Mouse (Mus musculus): ENCODE measurements around the gene Cmtm1. TPM values are rescaled to one million over a fixed set of nuclear protein-coding genes. Genes with fewer than 3 reads are reported as not detected.
"Not testable (repeated sequence)": the region's sequence is repeated elsewhere in the genome, so short reads cannot be mapped to it uniquely, and the experiment has no call there.

Cmtm1 gene
- polyA plus RNA-seq, 1 experiment from 2014 or later, result not detected

- H3K36me3 ChIP-seq (ENCODE audit: control insufficient read depth, insufficient read depth, low read length); H3K9me3 ChIP-seq (ENCODE audit: control insufficient read depth, low read length); H3K4me3 ChIP-seq (ENCODE audit: low read depth, low read length); H3K9ac ChIP-seq (ENCODE audit: low read length); ATAC-seq (ENCODE audit: insufficient read depth, low FRiP score, low TSS enrichment); DNase-seq (ENCODE audit: low spot score); H3K4me1 ChIP-seq (ENCODE audit: control insufficient read depth, insufficient read depth, low read length); H3K27me3 ChIP-seq (ENCODE audit: control insufficient read depth, insufficient read depth, low read length); H3K27ac ChIP-seq (ENCODE audit: low read depth, low read length); H3K4me2 ChIP-seq (ENCODE audit: low read depth): not testable (repeated sequence)
- 93% methylated on average over 4 of the region's 4 CpGs for whole genome bisulfite sequencing
Observed at GRCm38 (mm10) chr8:104302536-104302935, 7.4 kb downstream of the Cmtm1 start.

- ATAC-seq (ENCODE audit: insufficient read depth, low FRiP score, low TSS enrichment) (peak; percentile 67; the same call in 1 of the 2 replicates), DNase-seq (ENCODE audit: low spot score) (peak; percentile 26)
- WGBS, result 10% methylated on average over 3 of the region's 3 CpGs
- not testable (repeated sequence) for H3K4me3 ChIP-seq (ENCODE audit: low read depth, low read length); H3K9me3 ChIP-seq (ENCODE audit: control insufficient read depth, low read length); H3K36me3 ChIP-seq (ENCODE audit: control insufficient read depth, insufficient read depth, low read length); H3K9ac ChIP-seq (ENCODE audit: low read length); H3K27ac ChIP-seq (ENCODE audit: low read depth, low read length); H3K4me1 ChIP-seq (ENCODE audit: control insufficient read depth, insufficient read depth, low read length); H3K4me2 ChIP-seq (ENCODE audit: low read depth); H3K27me3 ChIP-seq (ENCODE audit: control insufficient read depth, insufficient read depth, low read length)
Observed at GRCm38 (mm10) chr8:104301577-104301976, 8.4 kb downstream of the Cmtm1 start.

- 94% methylated on average over 1 of the region's 1 CpGs for WGBS
- H3K27ac ChIP-seq (ENCODE audit: low read depth, low read length), result no peak overlapping the region
- DNase-seq (ENCODE audit: low spot score) (no peak), ATAC-seq (ENCODE audit: insufficient read depth, low FRiP score, low TSS enrichment) (no peak)
- H3K36me3 ChIP-seq (ENCODE audit: control insufficient read depth, insufficient read depth, low read length), result no peaks in the 10 kb centered on the region
- no peaks in the 10 kb centered on the region for H3K9me3 ChIP-seq (ENCODE audit: control insufficient read depth, low read length)
- H3K4me2 ChIP-seq (ENCODE audit: low read depth), result no peak overlapping the region
- H3K27me3 ChIP-seq (ENCODE audit: control insufficient read depth, insufficient read depth, low read length), result no peaks in the 10 kb centered on the region
- no peak overlapping the region for H3K4me3 ChIP-seq (ENCODE audit: low read depth, low read length)
- no peak overlapping the region for H3K9ac ChIP-seq (ENCODE audit: low read length)
- no peaks in the 10 kb centered on the region for H3K4me1 ChIP-seq (ENCODE audit: control insufficient read depth, insufficient read depth, low read length)
Observed at GRCm38 (mm10) chr8:104294396-104294795, 15.5 kb downstream of the Cmtm1 start.

- H3K4me2 ChIP-seq (ENCODE audit: low read depth); DNase-seq (ENCODE audit: low spot score); H3K36me3 ChIP-seq (ENCODE audit: control insufficient read depth, insufficient read depth, low read length); H3K9me3 ChIP-seq (ENCODE audit: control insufficient read depth, low read length); ATAC-seq (ENCODE audit: insufficient read depth, low FRiP score, low TSS enrichment); H3K27me3 ChIP-seq (ENCODE audit: control insufficient read depth, insufficient read depth, low read length); H3K4me3 ChIP-seq (ENCODE audit: low read depth, low read length); H3K4me1 ChIP-seq (ENCODE audit: control insufficient read depth, insufficient read depth, low read length); H3K27ac ChIP-seq (ENCODE audit: low read depth, low read length); H3K9ac ChIP-seq (ENCODE audit: low read length): not testable (repeated sequence)
- 92% methylated on average over 10 of the region's 12 CpGs for WGBS
Observed at GRCm38 (mm10) chr8:104293081-104293480, 16.9 kb downstream of the Cmtm1 start, which contains the start of gene Cmtm2a. Gene Cmtm2a, minus strand, starts transcription at chr8:104293181.

GRCm38 (mm10) chr8:104268937-104269440 is 41.0 kb downstream of the Cmtm1 start:
- 93% methylated on average over 6 of the region's 6 CpGs for WGBS
- H3K9ac ChIP-seq (ENCODE audit: low read length), result no peak overlapping the region
- ATAC-seq (ENCODE audit: insufficient read depth, low FRiP score, low TSS enrichment), result no peak
- no peaks in the 10 kb centered on the region for H3K27me3 ChIP-seq (ENCODE audit: control insufficient read depth, insufficient read depth, low read length)
- no peaks in the 10 kb centered on the region for H3K36me3 ChIP-seq (ENCODE audit: control insufficient read depth, insufficient read depth, low read length)
- H3K4me2 ChIP-seq (ENCODE audit: low read depth), result no peak overlapping the region
- DNase-seq (ENCODE audit: low spot score), result no peak
- no peak overlapping the region for H3K4me3 ChIP-seq (ENCODE audit: low read depth, low read length)
- H3K27ac ChIP-seq (ENCODE audit: low read depth, low read length), result no peak overlapping the region
- no peaks in the 10 kb centered on the region for H3K4me1 ChIP-seq (ENCODE audit: control insufficient read depth, insufficient read depth, low read length)
- no peaks in the 10 kb centered on the region for H3K9me3 ChIP-seq (ENCODE audit: control insufficient read depth, low read length)

- Histone ChIP-seq H3K4me2 (ENCODE audit: low read depth) (no peak overlapping the region), H3K36me3 (ENCODE audit: control insufficient read depth, insufficient read depth, low read length) (0 out of 2 replicates have a peak, but pooled peaks cover 4% of the 10 kb centered on the region), H3K9ac (ENCODE audit: low read length) (no peak overlapping the region), H3K27ac (ENCODE audit: low read depth, low read length) (no peak overlapping the region), H3K27me3 (ENCODE audit: control insufficient read depth, insufficient read depth, low read length) (no peaks in the 10 kb centered on the region), H3K4me3 (ENCODE audit: low read depth, low read length) (no peak overlapping the region), H3K4me1 (ENCODE audit: control insufficient read depth, insufficient read depth, low read length) (no peaks in the 10 kb centered on the region), H3K9me3 (ENCODE audit: control insufficient read depth, low read length) (no peaks in the 10 kb centered on the region)
- DNase-seq (ENCODE audit: low spot score) (no peak), ATAC-seq (ENCODE audit: insufficient read depth, low FRiP score, low TSS enrichment) (no peak)
Observed at GRCm38 (mm10) chr8:104268368-104268767, 41.6 kb downstream of the Cmtm1 start.

GRCm38 (mm10) chr8:104264271-104264935 is 45.5 kb downstream of the Cmtm1 start:
- 95% methylated on average over 22 of the region's 22 CpGs for WGBS
- not testable (repeated sequence) for H3K36me3 ChIP-seq (ENCODE audit: control insufficient read depth, insufficient read depth, low read length); H3K9me3 ChIP-seq (ENCODE audit: control insufficient read depth, low read length); H3K9ac ChIP-seq (ENCODE audit: low read length); DNase-seq (ENCODE audit: low spot score); H3K4me3 ChIP-seq (ENCODE audit: low read depth, low read length); H3K27ac ChIP-seq (ENCODE audit: low read depth, low read length); H3K4me2 ChIP-seq (ENCODE audit: low read depth); ATAC-seq (ENCODE audit: insufficient read depth, low FRiP score, low TSS enrichment); H3K4me1 ChIP-seq (ENCODE audit: control insufficient read depth, insufficient read depth, low read length); H3K27me3 ChIP-seq (ENCODE audit: control insufficient read depth, insufficient read depth, low read length)

GRCm38 (mm10) chr8:104261802-104262201 is 48.1 kb downstream of the Cmtm1 start:
- not testable (repeated sequence) for H3K4me1 ChIP-seq (ENCODE audit: control insufficient read depth, insufficient read depth, low read length); H3K4me2 ChIP-seq (ENCODE audit: low read depth); H3K9me3 ChIP-seq (ENCODE audit: control insufficient read depth, low read length); H3K4me3 ChIP-seq (ENCODE audit: low read depth, low read length); DNase-seq (ENCODE audit: low spot score); H3K27me3 ChIP-seq (ENCODE audit: control insufficient read depth, insufficient read depth, low read length); H3K9ac ChIP-seq (ENCODE audit: low read length); H3K27ac ChIP-seq (ENCODE audit: low read depth, low read length); ATAC-seq (ENCODE audit: insufficient read depth, low FRiP score, low TSS enrichment)
- H3K36me3 ChIP-seq (ENCODE audit: control insufficient read depth, insufficient read depth, low read length), result peaks cover 11% of the 10 kb centered on the region
- 92% methylated on average over 5 of the region's 5 CpGs for WGBS

- no peak for DNase-seq (ENCODE audit: low spot score)
- Histone ChIP-seq H3K27ac (ENCODE audit: low read depth, low read length) (no peak overlapping the region), H3K4me1 (ENCODE audit: control insufficient read depth, insufficient read depth, low read length) (peaks cover 4% of the 10 kb centered on the region; the same call in 1 of the 2 replicates), H3K4me3 (ENCODE audit: low read depth, low read length) (no peak overlapping the region), H3K36me3 (ENCODE audit: control insufficient read depth, insufficient read depth, low read length) (peaks cover under 1% of the 10 kb centered on the region; the same call in 1 of the 2 replicates), H3K4me2 (ENCODE audit: low read depth) (no peak overlapping the region), H3K9ac (ENCODE audit: low read length) (no peak overlapping the region), H3K9me3 (ENCODE audit: control insufficient read depth, low read length) (no peaks in the 10 kb centered on the region), H3K27me3 (ENCODE audit: control insufficient read depth, insufficient read depth, low read length) (no peaks in the 10 kb centered on the region)
- WGBS, result 88% methylated on average over 3 of the region's 3 CpGs
- no peak for ATAC-seq (ENCODE audit: insufficient read depth, low FRiP score, low TSS enrichment)
Observed at GRCm38 (mm10) chr8:104253016-104253415, 56.9 kb downstream of the Cmtm1 start.

Data from neural tube, embryonic 11.5 days (tissue).